Mouse (Mus musculus): ENCODE measurements around the gene Kcnc3. TPM values are rescaled to one million over a fixed set of nuclear protein-coding genes. Genes with fewer than 3 reads are reported as not detected.

The Kcnc3 gene
- polyA plus RNA-seq, 1 experiment from 2014 or later: 3.8 TPM

DNA sequence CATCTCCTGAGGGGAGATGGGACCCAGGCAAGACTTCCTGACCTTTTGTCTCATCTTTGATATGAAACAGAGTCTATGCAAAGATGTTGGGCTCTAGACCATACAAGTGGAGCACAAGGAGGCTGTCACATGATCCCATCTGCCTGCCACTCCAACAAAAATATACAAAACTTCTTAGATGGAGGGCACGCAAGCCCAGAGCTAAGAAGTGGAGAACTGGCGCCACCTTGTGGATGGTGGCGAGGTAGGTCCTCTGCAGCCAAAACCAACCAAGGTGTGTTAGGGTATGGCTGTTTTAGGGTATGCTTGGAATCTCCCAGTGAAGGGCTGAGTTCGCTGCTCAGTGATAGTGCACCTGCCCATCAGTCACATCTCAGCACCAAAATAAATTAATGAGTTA, 59.5 kb downstream of the Kcnc3 start:
- TF ChIP-seq CTCF (IDR thresholded peaks at IDR 0.05) (peak; percentile 86), EP300 (IDR thresholded peaks at IDR 0.05) (no peak)
- peak; percentile 62 for DNase-seq (ENCODE audit: low spot score)
- Histone ChIP-seq H3K36me3 (ENCODE audit: insufficient read depth, low read length) (no peaks in the 10 kb centered on the region), H3K4me2 (replicated peaks; ENCODE audit: low read depth, low read length) (no peak overlapping the region), H3K27me3 (replicated peaks; ENCODE audit: insufficient read depth, low read length) (no peaks in the 10 kb centered on the region), H3K4me1 (ENCODE audit: insufficient read depth, low read depth, low read length) (no peaks in the 10 kb centered on the region), H3K9me3 (ENCODE audit: low read length) (no peaks in the 10 kb centered on the region), H3K4me3 (ENCODE audit: low read depth, low read length) (no peak overlapping the region), H3K9ac (replicated peaks; ENCODE audit: low read depth) (no peak overlapping the region), H3K27ac (ENCODE audit: low read length) (no peak overlapping the region)
- peak; percentile 25; the same call in 1 of the 2 replicates for ATAC-seq
- 7% methylated on average over 4 of the region's 4 CpGs for WGBS

DNA sequence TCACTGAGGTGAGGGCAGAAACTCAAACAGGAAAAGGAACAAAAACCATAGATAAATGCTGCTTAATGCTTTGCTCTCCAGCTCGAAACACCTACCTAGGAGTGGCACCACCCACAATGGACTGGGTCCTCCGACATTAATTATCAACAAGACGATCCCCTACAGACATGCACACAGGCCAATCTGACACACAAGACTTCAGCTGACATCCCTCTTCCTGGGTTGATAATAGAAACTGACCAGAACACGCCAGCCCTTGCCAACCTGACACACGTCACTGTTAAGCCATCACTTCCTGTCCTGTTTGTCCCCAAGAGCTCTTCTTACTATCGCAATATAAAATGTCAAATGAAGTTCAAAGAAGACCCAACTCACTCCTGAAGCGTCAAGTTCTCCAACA, 61.0 kb downstream of the Kcnc3 start:
- no peaks in the 10 kb centered on the region for H3K36me3 ChIP-seq (ENCODE audit: insufficient read depth, low read length)
- H3K27me3 ChIP-seq (replicated peaks; ENCODE audit: insufficient read depth, low read length): no peaks in the 10 kb centered on the region
- DNase-seq (ENCODE audit: low spot score) (no peak), ATAC-seq (no peak)
- no peak for TF ChIP-seq EP300 (IDR thresholded peaks at IDR 0.05)
- TF ChIP-seq CTCF (IDR thresholded peaks at IDR 0.05): no peak
- H3K4me1 ChIP-seq (ENCODE audit: insufficient read depth, low read depth, low read length): no peaks in the 10 kb centered on the region
- no peak overlapping the region for H3K4me2 ChIP-seq (replicated peaks; ENCODE audit: low read depth, low read length)
- H3K9ac ChIP-seq (replicated peaks; ENCODE audit: low read depth): no peak overlapping the region
- H3K9me3 ChIP-seq (ENCODE audit: low read length): no peaks in the 10 kb centered on the region
- H3K4me3 ChIP-seq (ENCODE audit: low read depth, low read length): no peak overlapping the region
- no peak overlapping the region for H3K27ac ChIP-seq (ENCODE audit: low read length)
- 70% methylated on average over 7 of the region's 7 CpGs for WGBS

DNA sequence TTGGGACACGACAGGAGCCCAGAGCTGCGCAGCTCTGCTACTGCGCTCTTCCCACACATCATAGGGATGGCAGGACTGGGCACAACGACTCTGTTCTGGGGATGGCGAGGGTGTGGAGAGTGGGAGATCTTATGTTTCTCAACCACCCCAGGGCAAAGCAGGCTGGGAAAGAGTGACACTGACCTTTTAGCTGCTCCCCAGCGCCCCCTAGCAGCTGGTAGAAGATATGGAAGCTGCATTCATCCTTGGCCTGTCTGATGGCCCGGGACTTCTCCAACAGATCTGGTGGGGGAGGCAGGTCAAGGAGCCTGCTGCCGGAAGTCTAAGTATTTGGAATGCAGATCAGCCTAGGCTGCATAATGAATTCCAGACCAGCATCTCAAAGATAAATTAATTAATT, 63.3 kb downstream of the Kcnc3 start:
- Histone ChIP-seq H3K9ac (replicated peaks; ENCODE audit: low read depth) (no peak overlapping the region), H3K4me1 (ENCODE audit: insufficient read depth, low read depth, low read length) (no peaks in the 10 kb centered on the region), H3K27me3 (replicated peaks; ENCODE audit: insufficient read depth, low read length) (no peaks in the 10 kb centered on the region), H3K36me3 (ENCODE audit: insufficient read depth, low read length) (no peaks in the 10 kb centered on the region), H3K4me3 (ENCODE audit: low read depth, low read length) (no peak overlapping the region), H3K9me3 (ENCODE audit: low read length) (no peaks in the 10 kb centered on the region), H3K27ac (ENCODE audit: low read length) (no peak overlapping the region), H3K4me2 (replicated peaks; ENCODE audit: low read depth, low read length) (no peak overlapping the region)
- ATAC-seq: no peak
- WGBS: 54% methylated on average over 8 of the region's 8 CpGs
- DNase-seq (ENCODE audit: low spot score): peak; percentile 40
- TF ChIP-seq EP300 (IDR thresholded peaks at IDR 0.05) (no peak), CTCF (IDR thresholded peaks at IDR 0.05) (peak; percentile 59)

Other genes starting within 250 kb of the Kcnc3 start
- gene Syt3, start 206.6 kb upstream of the Kcnc3 start, polyA plus RNA-seq (2015; fragmentation: Nextera tagmentation; extraction: Ambion mirVana): 0.85 and 1.4 TPM in 2 replicates
- 0.87 and 1.2 TPM in 2 replicates for gene 1700008O03Rik, start 204.8 kb upstream of the Kcnc3 start, polyA plus RNA-seq (2015; fragmentation: Nextera tagmentation; extraction: Ambion mirVana)
- 0.51 and 0.76 TPM in 2 replicates for gene Lrrc4b, start 161.6 kb upstream of the Kcnc3 start, polyA plus RNA-seq (2015; fragmentation: Nextera tagmentation; extraction: Ambion mirVana)
- not detected in 2 replicates for gene Aspdh, start 125.3 kb upstream of the Kcnc3 start, polyA plus RNA-seq (2015; fragmentation: Nextera tagmentation; extraction: Ambion mirVana)
- gene Josd2, start 122.7 kb upstream of the Kcnc3 start, polyA plus RNA-seq (2015; fragmentation: Nextera tagmentation; extraction: Ambion mirVana): 93.7 and 110 TPM in 2 replicates
- gene Emc10, start 94.1 kb upstream of the Kcnc3 start, polyA plus RNA-seq (2015; fragmentation: Nextera tagmentation; extraction: Ambion mirVana): 59.3 and 69.2 TPM in 2 replicates
- gene Fam71e1, start 94.1 kb upstream of the Kcnc3 start, polyA plus RNA-seq (2015; fragmentation: Nextera tagmentation; extraction: Ambion mirVana): 11.4 and 12.0 TPM in 2 replicates
- gene Mybpc2, start 66.0 kb upstream of the Kcnc3 start, polyA plus RNA-seq (2015; fragmentation: Nextera tagmentation; extraction: Ambion mirVana): 0.37 and 0.46 TPM in 2 replicates
- 0.72 and 1.2 TPM in 2 replicates for gene Spib, start 58.6 kb upstream of the Kcnc3 start, polyA plus RNA-seq (2015; fragmentation: Nextera tagmentation; extraction: Ambion mirVana)
- gene Pold1, start 41.8 kb upstream of the Kcnc3 start, polyA plus RNA-seq (2015; fragmentation: Nextera tagmentation; extraction: Ambion mirVana): 13.5 and 17.5 TPM in 2 replicates
- gene Nr1h2, start 36.7 kb upstream of the Kcnc3 start, polyA plus RNA-seq (2015; fragmentation: Nextera tagmentation; extraction: Ambion mirVana): 74.8 and 84.3 TPM in 2 replicates
- gene Napsa, start 18.3 kb upstream of the Kcnc3 start, polyA plus RNA-seq (2015; fragmentation: Nextera tagmentation; extraction: Ambion mirVana): 824 and 832 TPM in 2 replicates
- gene Myh14, start 80.2 kb downstream of the Kcnc3 start, polyA plus RNA-seq (2015; fragmentation: Nextera tagmentation; extraction: Ambion mirVana): 202 and 215 TPM in 2 replicates
- not detected in 2 replicates for gene Izumo2, start 118.1 kb downstream of the Kcnc3 start, polyA plus RNA-seq (2015; fragmentation: Nextera tagmentation; extraction: Ambion mirVana)
- gene Vrk3, start 157.7 kb downstream of the Kcnc3 start, polyA plus RNA-seq (2015; fragmentation: Nextera tagmentation; extraction: Ambion mirVana): 45.1 and 48.3 TPM in 2 replicates
- 0.31 and 0.38 TPM in 2 replicates for gene Zfp473, start 160.4 kb downstream of the Kcnc3 start, polyA plus RNA-seq (2015; fragmentation: Nextera tagmentation; extraction: Ambion mirVana)
- 22.7 and 23.8 TPM in 2 replicates for gene Nup62, start 225.4 kb downstream of the Kcnc3 start, polyA plus RNA-seq (2015; fragmentation: Nextera tagmentation; extraction: Ambion mirVana)
- gene Il4i1, start 225.7 kb downstream of the Kcnc3 start, polyA plus RNA-seq (2015; fragmentation: Nextera tagmentation; extraction: Ambion mirVana): 1.9 and 2.3 TPM in 2 replicates
- gene Atf5, start 226.0 kb downstream of the Kcnc3 start, polyA plus RNA-seq (2015; fragmentation: Nextera tagmentation; extraction: Ambion mirVana): 6.0 and 6.1 TPM in 2 replicates

All from lung, postnatal 0 days (tissue).